Mouse (Mus musculus) thymus, postnatal 36 days (tissue): ENCODE measurements at regions not wholly inside any gene's neighbourhood (a gene's known extent, or its start where the extent isn't known, plus 50 kb on each side); places are given as distances from the start of the nearest gene placed in this dataset.

Experiments
- DNase-seq, 2 experiments: peaks; one replicate each; pipeline ENCODE4 v3.0.0; 2022; ENCODE audit warnings: mixed read lengths in 2 of 2

DNA sequence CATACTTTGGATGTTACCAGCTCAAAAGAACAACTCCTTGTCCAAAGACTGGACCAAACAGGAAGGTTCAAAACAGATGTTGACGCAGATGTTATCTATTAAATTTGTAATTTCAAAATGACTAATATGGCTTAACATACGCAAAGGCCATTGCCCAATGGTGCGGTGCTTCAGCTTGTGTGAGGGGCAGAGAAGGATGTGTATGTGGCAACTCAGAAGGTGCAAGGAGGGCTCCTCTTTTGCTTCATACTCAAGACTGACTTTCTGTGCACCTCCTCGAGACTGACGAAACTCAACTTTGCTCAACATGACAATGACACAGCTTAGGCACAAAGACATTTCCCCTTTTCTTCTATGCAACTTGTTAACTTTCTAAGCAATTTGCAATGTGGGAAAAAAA is 186.3 kb upstream of the Thbs1 start:
- no peak for DNase-seq

DNA sequence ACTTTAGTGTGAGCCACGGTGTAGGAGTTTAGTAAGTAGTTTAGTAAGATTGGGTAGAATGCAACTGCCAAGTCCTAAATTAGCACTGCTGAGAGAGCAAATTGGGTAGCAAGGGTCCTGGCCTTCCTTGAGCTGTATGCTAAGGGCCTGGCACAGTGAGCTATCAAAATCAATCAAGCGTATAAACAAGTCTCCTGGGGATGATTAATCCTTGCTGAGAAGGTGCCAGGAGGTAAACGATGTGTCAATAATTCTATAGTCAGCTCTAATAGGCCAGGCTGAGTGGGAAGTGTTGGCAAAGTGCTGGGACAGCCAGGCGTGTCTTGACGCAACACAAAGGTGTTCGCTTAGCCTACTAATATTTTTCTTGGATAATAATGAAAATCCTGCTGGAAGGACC is 183.6 kb upstream of the Thbs1 start:
- DNase-seq: no peak

DNA sequence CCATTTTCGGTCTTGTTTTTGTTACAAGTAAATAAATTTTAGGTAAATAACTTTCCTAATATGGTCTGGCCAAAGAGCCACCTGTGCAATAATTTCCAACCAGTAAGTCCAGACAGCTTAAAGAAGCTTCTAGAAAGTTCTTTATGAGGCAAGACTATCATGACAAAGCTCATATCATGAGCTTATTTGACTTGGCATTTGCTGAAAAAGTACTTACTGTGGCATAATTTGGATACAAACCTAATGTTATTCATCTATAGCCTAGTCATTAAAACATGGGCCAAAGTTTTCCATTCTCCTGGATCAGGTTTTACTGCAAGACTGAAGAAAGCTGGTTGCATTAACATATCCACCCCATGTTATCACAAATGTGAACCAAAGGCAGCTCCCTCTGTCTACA is 182.1 kb upstream of the Thbs1 start:
- DNase-seq: no peak

DNA sequence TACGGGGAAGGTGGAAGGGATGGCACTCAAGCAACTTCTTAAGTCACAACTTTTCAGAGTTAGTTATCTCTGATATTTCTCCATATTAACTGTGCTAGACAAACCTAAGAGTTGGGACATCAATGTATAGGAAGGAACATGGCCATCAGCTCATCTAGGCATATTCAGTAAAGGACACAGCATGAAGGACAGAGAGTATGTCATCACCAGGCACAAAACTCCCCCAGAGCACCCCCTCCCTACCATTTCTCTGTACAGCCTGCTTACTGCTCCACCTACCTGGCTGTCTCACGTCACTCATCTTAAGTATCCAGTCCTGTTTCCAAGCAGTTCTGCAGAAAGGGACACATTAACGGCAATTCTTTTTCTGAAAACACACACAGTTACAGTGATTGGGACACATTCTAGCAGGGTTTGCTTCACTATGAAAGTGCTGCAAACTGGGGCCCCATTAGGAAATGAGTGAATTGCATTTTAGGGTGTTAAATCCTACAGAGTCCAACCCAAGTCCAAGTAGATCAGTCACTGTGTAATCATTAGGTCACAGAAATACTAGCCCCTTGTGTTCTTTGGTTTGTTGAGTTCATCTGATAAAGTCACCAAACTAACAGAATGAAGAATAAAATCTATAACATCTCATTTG is 180.7 kb upstream of the Thbs1 start:
- no peak for DNase-seq

DNA sequence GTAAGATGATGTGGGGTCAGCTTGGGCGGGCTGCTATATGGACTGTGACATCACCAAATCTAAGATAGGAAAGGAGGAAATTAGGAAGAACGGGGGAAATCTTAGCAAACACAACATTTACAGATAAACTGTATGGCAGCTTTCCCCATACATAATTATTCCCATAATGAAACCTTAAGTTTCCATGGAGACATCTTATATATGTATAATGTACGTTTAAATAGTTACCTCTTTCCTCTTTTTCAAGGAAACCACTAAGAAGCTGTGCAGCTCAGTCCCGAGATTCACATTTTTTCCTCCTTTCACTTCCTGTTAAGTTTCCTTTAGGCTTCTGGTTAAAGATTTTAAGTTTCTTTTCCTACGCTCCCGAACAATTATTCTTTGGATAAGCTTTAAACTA is 175.1 kb upstream of the Thbs1 start:
- DNase-seq: no peak

DNA sequence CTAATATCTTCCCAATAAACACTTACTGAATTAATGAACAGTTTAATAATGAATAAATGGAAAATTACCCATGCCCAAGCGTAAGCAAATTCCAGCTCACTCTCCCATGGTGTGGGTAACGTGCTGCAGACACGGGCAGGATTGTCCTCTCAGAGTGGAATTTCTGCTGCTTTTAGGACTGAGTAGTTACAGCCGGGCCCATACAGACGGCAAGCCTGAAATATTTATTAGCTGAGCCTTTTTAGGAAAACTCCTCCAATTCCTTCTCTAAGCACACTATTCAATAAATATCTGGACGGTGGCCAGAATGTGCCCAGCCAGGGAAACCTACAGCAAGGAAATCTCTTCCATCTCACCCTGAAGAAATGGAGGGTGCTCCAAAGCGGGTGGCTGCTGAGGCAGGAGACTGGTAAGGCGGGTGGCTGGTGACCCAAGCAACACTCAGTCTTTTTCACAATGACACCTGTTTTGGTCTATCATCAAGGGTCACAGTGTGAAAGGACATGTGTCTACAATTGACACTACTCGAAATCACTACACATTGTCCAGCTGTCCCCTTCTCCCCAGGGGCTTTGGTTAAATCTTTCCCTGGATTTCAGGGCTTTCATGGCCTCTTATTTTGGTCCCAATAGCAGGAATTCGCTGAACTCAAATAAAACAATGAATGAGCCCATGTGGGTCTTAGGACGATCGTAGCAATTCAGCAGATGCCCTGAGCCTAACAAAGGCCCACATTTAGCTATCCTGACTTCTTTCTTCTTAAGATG is 173.2 kb upstream of the Thbs1 start:
- no peak for DNase-seq

DNA sequence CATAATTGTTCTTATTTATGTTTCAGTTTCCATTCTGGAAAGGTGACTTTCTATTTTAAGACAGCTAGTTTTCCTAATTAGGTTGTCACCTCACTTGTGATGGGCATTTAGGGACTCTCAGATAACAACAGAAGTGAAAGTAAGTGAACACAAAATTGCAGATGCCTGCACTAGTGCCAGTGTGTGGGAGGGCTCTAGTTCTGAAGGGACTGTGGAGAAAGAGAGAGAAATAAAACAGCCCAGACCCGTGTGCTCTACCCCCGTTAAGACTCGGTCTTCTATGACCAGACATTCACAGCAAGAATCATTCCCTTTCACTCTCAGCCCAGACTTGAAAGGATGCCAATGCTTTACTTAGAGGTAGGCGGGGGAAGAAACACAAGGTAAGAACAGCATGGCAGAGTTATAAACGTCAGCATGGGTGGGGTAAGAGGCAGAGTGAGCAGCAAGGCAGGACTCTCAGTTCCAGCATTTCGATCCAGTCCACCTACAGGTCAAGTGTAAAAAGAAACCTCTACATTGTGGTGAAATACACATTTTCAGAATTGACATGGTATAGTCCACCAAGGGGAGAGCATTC is 170.1 kb upstream of the Thbs1 start:
- DNase-seq: no peak

DNA sequence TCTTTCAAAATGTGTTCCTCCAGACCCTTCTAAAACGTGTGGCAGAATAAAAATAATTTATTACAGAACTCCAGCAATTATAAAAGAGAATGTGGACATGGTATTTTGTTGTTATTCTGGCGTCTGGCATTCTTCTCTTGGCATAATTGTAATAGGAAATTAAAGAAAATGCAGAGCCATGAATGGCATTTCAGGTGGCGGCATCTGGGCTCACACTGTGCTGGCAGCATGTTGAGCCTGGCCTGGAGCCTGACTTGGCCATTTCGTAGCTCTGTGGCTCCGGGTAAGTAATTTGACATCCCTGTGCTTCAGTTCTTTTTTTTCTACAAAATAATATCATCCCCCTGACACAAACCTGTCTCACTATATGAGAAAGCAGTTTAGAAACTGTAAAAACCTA is 168.0 kb upstream of the Thbs1 start:
- DNase-seq: no peak

DNA sequence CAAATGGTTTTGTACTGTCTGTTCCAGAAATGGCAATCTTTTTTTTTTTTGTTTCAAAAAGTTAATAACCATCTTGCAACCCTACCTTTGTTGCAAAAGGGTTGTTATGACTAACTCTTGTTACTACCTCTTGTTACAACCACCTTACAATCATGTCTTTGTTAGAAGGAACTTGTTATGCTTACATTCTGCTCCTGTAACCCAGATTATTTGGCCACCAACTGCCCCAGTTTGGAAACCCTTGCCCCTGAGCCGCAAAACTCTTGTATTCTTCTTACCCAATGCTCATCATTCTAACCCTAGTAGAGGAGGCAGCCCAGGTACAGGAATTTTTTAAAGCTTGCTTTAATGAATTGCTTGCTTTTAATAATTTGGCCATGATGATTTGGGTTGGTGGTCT is 167.4 kb upstream of the Thbs1 start:
- no peak for DNase-seq

DNA sequence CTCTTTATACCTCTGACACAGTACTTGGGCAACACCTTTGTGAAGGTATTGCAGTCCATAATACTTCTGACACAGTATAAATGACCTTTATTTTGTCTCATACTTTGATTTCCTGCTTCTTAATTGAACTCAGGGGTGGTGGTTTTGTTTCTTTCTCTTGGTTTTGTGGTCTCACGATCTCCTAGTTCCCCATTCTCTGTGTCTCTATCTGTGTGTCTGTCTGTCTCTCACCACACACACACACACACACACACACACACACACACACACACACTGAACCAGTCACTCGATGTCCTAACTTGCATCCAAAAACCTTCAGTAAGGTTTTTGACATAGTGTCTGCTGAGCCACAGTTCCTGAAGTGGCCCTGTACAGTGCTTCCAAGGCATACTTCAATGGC is 166.7 kb upstream of the Thbs1 start:
- no peak for DNase-seq

DNA sequence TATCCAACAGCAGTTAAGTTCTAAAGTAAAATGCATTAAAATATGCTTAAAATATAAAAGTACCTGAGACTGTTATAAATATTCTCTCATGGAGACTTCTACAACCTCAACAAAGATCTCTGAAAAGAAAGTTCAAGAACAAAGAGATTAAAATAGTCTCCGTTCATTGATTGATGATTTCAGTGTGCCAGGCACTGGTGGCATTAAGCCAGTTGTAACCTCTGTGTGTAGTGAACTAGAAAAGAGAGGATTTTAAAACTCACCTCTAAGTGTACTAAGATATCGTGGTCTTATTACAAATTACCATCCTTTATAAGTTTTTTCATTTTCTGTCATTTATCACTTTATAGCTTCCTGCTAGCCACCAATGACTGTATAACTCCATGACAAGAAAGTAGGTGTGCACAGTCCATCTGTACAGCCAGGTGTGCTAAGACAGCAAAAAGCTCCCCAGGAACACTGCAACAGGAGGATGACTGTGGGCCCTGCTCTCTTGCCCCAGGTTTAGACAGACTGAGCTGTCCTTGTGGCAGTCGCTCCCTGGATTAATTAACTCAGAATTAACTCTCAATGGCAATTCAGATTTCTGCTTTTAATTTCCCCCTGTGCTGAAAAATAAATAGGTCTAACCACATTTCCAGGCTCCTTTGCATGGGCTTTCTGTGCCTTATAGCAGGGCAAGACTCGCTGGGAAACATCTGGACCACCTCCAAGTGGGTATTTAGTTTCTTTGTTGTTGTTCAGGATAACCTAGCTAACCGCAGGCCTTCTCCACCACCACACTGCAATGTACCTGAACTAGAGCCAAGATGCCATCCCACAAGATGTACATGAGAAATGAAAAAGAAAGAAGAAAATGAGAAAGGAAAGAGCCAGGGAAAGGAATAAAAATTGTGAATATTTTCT is 161.0 kb upstream of the Thbs1 start:
- DNase-seq: no peak

DNA sequence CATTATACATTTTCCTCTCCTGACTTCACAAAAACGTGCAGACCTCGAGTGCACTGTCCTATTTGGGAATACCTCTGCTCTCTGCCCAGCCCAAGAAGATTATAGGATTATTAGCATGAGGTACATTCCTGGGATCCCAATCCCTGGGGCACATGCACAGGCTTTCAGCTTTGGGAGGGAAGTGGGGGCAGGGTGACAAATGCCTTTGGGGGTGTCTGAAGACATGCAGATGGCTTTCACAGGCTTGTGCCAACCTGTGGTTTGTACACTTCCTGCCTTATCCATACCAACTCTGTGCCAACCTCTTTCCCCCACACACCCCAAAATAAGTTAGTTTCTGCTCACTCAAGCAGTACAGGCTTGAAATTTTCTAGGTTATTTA is 160.3 kb upstream of the Thbs1 start:
- DNase-seq: peak; percentile 29 to 46

DNA sequence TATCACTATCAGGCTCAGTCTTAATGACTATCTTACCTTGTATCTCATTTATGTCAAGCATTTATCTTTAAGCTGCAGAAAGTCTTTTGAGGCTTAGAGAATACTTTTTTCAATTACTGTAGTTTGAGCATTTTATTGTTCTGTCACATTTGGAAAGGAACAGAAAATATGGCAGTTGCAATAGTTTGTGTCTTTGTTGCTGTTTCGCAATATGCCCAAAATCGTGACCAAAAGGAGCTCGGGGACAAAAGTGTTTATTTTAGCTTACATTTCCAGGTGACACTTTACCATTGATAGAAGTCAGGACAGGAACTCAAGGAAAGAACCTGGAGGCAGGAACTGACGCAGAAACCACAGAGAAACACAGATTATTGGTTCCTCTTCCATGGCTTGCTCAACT is 152.9 kb upstream of the Thbs1 start:
- DNase-seq: no peak

DNA sequence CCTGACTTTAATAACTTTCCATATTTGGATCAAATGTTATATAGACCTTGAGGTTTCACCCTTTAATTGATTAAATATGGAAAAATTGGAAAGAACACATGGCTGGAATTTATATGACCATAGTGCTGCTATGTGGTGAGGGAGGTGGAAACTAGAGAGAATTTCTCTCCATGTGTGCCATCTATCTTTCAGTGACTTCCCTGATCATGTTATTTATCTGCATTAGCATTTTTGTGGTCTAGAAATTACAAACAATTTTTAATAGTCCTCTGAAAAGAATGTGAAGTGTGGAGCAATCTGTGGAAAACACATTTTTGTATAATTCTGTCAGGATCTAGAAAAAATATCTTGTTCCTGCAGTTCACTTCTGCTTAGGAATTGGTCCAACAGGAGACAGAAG is 152.2 kb upstream of the Thbs1 start:
- DNase-seq: no peak

DNA sequence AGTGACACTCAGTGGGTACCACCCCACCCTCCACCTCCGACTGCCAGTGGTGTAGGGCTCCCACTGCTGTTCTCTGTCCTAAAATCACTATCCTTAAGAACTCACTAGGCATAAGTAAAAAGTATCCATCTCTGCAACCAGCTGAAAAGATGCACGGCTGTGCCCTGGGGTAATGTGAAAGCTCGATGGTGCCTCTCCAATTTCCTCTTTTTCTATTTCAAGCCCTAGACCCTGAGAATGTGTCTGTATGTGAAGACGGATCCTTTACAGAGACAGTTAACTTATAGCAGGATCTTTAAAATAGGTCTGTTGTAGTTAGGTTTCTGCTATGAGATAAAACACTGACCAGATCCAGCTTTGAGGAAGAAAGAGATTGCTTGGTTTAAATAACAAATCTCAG is 149.1 kb upstream of the Thbs1 start:
- DNase-seq: no peak

DNA sequence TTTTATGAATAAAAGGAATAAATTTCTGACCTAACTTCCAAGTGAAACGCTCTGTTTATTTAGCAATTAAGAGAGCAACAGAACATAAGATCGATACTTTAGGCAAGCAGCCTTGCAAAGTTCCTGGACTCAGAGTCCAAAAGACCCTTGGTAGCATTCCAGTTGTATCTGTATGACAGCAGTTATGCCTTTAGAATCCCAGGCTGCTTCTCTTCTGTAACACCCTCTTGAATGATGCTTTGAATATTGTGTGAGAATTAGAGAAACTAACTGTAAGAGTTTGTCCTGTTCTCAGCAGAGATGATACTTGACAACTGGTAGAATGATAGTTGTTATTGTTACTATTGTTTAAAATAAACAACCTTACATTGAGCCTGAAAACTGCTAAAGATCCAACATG is 148.2 kb upstream of the Thbs1 start:
- DNase-seq: no peak

DNA sequence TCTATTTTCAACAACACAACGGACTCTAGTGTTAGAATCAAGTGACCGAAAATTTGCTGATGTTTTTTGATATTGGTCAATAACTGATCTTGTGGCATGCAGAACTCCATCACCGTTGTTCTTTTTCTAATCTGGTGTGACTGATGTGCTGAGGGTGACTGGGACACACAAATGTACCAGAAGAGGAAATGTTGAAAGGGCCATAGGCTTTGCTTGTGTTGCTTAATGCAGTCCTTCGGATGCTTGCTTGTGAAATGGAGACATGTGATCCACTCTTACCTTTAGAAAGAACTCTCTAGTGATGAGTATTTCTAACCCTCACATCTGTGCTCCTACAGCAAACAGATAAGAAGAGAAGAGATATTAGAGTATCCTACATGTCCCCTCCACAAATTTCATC is 145.9 kb upstream of the Thbs1 start:
- DNase-seq: no peak

DNA sequence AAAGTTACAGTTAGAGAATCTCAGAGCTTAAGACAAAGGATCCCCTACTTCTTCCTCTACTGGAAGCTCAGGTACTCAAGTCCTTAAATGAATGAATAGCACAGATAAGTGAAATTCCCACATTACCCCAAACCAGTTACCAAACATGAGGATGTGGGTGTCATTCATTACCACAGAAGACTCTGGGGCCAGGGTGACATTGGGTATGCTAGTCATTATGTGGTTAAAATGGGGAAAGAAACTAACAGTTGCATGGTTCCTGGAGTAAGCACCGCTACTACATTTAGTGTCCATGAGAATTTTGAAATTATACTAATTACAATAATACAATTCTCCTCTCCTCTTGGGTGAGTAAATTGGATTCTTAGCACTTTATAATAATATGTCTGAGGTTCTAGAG is 142.9 kb upstream of the Thbs1 start:
- no peak for DNase-seq

DNA sequence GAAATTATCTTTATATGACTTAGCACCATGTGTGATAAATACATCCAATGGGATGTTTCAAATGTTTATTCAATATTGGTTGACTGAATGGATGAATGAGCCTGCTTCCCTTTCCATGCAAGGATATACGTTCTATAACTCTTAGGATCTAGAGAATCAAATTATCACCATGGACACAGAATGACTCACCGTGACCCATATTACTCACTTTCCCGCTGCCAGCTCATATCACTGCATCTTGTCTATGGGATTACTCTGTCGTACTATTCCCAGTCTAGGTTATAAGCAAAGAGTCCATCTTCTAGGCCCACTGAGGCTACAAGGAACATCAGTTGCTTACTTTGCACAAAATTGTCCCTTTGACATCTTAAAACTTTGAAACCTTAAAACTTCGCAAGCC is 141.0 kb upstream of the Thbs1 start:
- DNase-seq: no peak

DNA sequence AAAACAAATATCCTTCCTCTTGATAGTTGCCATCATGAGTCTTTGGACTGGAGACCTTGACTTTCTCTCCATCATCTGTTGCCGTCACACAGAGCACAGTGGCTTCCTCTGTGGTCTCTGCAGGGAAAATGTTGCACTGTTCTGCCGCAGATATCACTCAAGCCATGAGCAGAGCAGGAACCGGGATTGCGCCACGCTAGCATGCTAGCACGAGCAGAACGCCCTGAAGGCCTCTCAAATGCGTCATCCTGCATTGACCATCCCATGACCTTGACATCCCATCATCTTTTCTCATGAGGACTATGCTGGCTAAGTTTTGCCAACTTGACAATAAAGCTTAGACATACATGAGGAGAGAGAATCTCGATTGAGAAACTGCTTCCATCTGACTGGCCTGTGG is 134.6 kb upstream of the Thbs1 start:
- DNase-seq: no peak

DNA sequence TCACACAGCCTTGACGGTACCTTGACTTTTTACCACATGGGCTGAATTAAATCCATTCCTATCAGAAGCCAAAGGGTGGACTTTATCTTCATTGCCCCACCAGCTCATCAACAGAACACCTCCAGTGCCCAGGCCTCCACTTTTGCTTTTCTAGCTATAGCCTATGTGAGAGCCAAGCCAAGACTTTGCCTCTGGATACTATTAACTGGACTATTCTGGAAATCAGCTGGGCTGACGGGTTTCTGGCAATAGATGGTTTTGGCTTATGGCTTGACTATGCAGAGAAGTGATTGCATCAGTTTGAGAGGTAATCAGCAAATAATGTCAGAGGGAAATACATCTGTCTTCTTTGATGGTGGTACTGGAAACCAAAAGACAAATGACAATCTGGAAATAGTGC is 130.8 kb upstream of the Thbs1 start:
- DNase-seq: no peak

DNA sequence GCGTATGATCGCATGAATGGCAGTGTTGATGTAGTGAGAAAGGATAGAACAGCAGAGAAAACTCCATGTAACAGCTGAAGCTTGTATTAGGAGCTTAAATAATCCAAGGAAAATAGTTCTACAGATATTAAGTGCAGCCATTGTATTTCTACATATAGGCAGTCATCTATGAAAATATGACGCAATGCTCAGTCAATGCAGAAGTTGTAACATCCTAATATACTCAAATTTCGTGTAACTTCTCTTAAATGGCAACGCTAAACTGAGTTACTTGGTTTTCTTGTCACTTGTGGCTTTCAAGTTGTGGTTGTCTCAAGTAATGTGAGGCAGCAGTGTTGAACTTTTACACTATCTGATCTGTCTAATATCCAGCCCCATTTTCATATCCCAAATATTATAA is 127.1 kb upstream of the Thbs1 start:
- no peak for DNase-seq

DNA sequence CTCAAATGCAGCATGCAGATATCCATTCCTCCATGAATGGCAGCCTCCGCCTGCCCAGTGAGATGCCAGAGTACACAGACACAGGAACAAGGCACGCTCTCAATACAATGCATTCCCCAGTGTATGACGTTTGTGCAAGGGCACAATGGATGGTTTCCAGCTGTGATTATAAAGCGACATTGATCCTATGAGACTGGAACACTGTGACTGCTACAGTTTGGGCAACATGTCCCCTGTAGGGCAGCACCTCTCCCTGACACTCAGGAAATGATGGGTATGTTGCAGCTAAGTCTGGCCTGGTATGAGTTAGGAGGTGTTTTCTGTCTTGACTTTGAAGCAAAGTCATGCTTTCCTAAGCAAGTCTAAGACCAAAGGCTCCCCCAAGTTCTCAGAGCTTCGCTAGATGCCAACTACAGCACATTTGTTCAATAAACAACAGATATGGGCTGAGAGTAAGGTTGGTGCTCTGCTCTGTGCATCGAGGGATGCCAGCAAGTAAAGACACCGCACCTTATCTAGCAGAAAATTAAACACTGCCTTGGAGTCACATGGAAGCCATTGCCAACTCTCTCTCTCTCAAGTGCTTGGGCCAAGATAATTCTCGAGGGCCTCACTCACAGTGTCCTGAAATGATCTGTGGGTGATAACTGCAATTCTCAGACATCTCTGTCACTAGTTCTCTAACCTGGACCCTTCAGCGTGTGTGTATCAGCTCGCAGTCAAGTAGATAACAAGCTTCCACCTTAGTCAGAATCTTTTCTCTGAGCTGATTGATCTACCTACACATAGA is 124.1 kb upstream of the Thbs1 start:
- no peak for DNase-seq
